Mouse (Mus musculus) limb, embryonic 14.5 days (tissue): Measurements from ENCODE around the gene Ccdc171. TPM values are rescaled to one million over a fixed set of nuclear protein-coding genes. Genes with fewer than 3 reads are reported as not detected.

Source experiments
- ATAC-seq: fragments of 200-750 bp; cut with Nextera tagmentation; 2 replicates; pipeline ENCODE4 v1.8.0; 2017; ENCODE audit warnings: low read depth, moderate number of reproducible peaks, moderate TSS enrichment; ENCODE audit not compliant: low FRiP score
- DNase-seq: peaks from one replicate; pipeline ENCODE4 v3.0.0-alpha.2; 2015; ENCODE audit warnings: low spot score
- H3K27ac ChIP-seq: fragments of 300-500 bp; sonication (generic); replicated peaks from 2 replicates; pipeline ENCODE4 v1.5.1; 2014; ENCODE audit warnings: low read depth, mild to moderate bottlenecking, low read length, moderate library complexity, mixed read lengths
- H3K27me3 ChIP-seq: fragments of 300-500 bp; sonication (generic); 2 replicates; pipeline ENCODE4 v1.6.1; 2014; ENCODE audit warnings: low read length, mixed read lengths; ENCODE audit not compliant: control insufficient read depth, insufficient read depth
- H3K36me3 ChIP-seq: fragments of 300-500 bp; sonication (generic); 2 replicates; pipeline ENCODE4 v1.6.1; 2014; ENCODE audit warnings: mild to moderate bottlenecking, low read length, moderate library complexity, mixed read lengths; ENCODE audit not compliant: control insufficient read depth, insufficient read depth
- H3K4me1 ChIP-seq: fragments of 300-500 bp; sonication (generic); 2 replicates; pipeline ENCODE4 v1.6.1; 2014; ENCODE audit warnings: antibody characterized with exemption, low read length, mixed read lengths; ENCODE audit not compliant: control insufficient read depth, insufficient read depth
- H3K4me2 ChIP-seq: fragments of 300-500 bp; sonication (generic); replicated peaks from 2 replicates; pipeline ENCODE4 v1.6.1; 2014; ENCODE audit warnings: low read depth, mild to moderate bottlenecking, low read length, moderate library complexity; ENCODE audit not compliant: severe bottlenecking
- H3K4me3 ChIP-seq: fragments of 300-500 bp; sonication (generic); replicated peaks from 2 replicates; pipeline ENCODE4 v1.5.1; 2014; ENCODE audit warnings: low read length
- H3K9ac ChIP-seq: fragments of 300-500 bp; sonication (generic); 2 replicates; pipeline ENCODE4 v1.6.1; 2014; ENCODE audit warnings: mild to moderate bottlenecking, low read depth, low read length, moderate library complexity; ENCODE audit not compliant: severe bottlenecking
- H3K9me3 ChIP-seq: fragments of 300-500 bp; sonication (generic); 2 replicates; pipeline ENCODE4 v1.6.1; 2016; ENCODE audit warnings: low read length; ENCODE audit not compliant: control insufficient read depth
- POLR2A ChIP-seq: fragments of 200-500 bp; IDR thresholded peaks from 2 replicates; pipeline ENCODE4 v1.8.0; 2012; ENCODE audit warnings: inconsistent platforms, mild to moderate bottlenecking, moderate library complexity, borderline replicate concordance; ENCODE audit not compliant: insufficient read depth, insufficient read length; ENCODE audit errors: extremely low read depth
- WGBS: fragments of 180-500 bp; shearing (Covaris S2); extraction: QIAGEN DNeasy Blood & Tissue Kit; methylation state at CpG from one replicate; pipeline ENCODE4 v1.1.7; 2014; 5-methylcytosine and 5-hydroxymethylcytosine counted together
- polyA plus RNA-seq, 2 experiments: library from polyadenylated mRNA; depleted of rRNA in 1 of 2; stranded (reverse) in 1 of 2; unstranded in 1 of 2; fragments of >200 nt; fragmentation: Nextera tagmentation in 1 of 2; extraction: Ambion mirVana in 1 of 2; gene quantifications; 2 replicates each; pipeline versions ENCODE4 v1.2.1 to v1.2.3; 2012 to 2014

Ccdc171 gene
- polyA plus RNA-seq, 2 experiments, result 4.1 to 5.0 TPM

- peaks cover 4% of the 10 kb centered on the region; the same call in 1 of the 2 replicates for H3K4me1 ChIP-seq
- H3K36me3 ChIP-seq, result no peaks in the 10 kb centered on the region
- H3K4me2 ChIP-seq, result peak overlapping the region; percentile 20; the same call in 1 of the 2 replicates
- ATAC-seq (no peak), DNase-seq (no peak)
- no peak for TF ChIP-seq POLR2A
- H3K27ac ChIP-seq, result no peak overlapping the region
- no peak overlapping the region for H3K4me3 ChIP-seq
- no peak overlapping the region for H3K9ac ChIP-seq
- WGBS, result 26% methylated on average over 12 of the region's 12 CpGs
- no peaks in the 10 kb centered on the region for H3K9me3 ChIP-seq
- H3K27me3 ChIP-seq, result no peaks in the 10 kb centered on the region
Observed at GRCm38 (mm10) chr4:83742806-83743460, 217.6 kb downstream of the Ccdc171 start.

- DNase-seq (no peak), ATAC-seq (no peak)
- Histone ChIP-seq H3K4me2 (no peak overlapping the region), H3K4me1 (no peaks in the 10 kb centered on the region), H3K27me3 (no peaks in the 10 kb centered on the region), H3K9ac (no peak overlapping the region), H3K4me3 (no peak overlapping the region), H3K27ac (no peak overlapping the region), H3K36me3 (no peaks in the 10 kb centered on the region), H3K9me3 (no peaks in the 10 kb centered on the region)
- TF ChIP-seq POLR2A, result no peak
- 92% methylated on average over 6 of the region's 6 CpGs for WGBS
Observed at GRCm38 (mm10) chr4:83775136-83775535, 249.8 kb downstream of the Ccdc171 start.

- WGBS, result 97% methylated on average over 4 of the region's 4 CpGs
- no peak for TF ChIP-seq POLR2A
Observed at GRCm38 (mm10) chr4:83780044-83780443, 254.7 kb downstream of the Ccdc171 start.

GRCm38 (mm10) chr4:83785115-83785514 is 259.8 kb downstream of the Ccdc171 start:
- H3K4me3 ChIP-seq, result no peak overlapping the region
- ATAC-seq (no peak), DNase-seq (no peak)
- H3K27ac ChIP-seq, result no peak overlapping the region
- no peaks in the 10 kb centered on the region for H3K36me3 ChIP-seq
- no peaks in the 10 kb centered on the region for H3K9me3 ChIP-seq
- no peak for TF ChIP-seq POLR2A
- 89% methylated on average over 2 of the region's 2 CpGs for WGBS
- H3K9ac ChIP-seq, result no peak overlapping the region
- H3K27me3 ChIP-seq, result no peaks in the 10 kb centered on the region
- H3K4me2 ChIP-seq, result no peak overlapping the region
- H3K4me1 ChIP-seq, result no peaks in the 10 kb centered on the region

More at GRCm38 (mm10) chr4:83780044-83780443, 254.7 kb downstream of the Ccdc171 start:
- DNase-seq, result no peak
- H3K4me2 ChIP-seq, result no peak overlapping the region
- no peak for ATAC-seq
- H3K9ac ChIP-seq, result no peak overlapping the region
- H3K4me3 ChIP-seq, result no peak overlapping the region
- H3K4me1 ChIP-seq, result no peaks in the 10 kb centered on the region
- H3K9me3 ChIP-seq, result no peaks in the 10 kb centered on the region
- H3K27ac ChIP-seq, result no peak overlapping the region
- no peaks in the 10 kb centered on the region for H3K27me3 ChIP-seq
- H3K36me3 ChIP-seq, result no peaks in the 10 kb centered on the region

GRCm38 (mm10) chr4:83791811-83792210 is 266.5 kb downstream of the Ccdc171 start:
- DNase-seq, result no peak
- no peaks in the 10 kb centered on the region for H3K36me3 ChIP-seq
- TF ChIP-seq POLR2A, result no peak
- 11% methylated on average over 13 of the region's 13 CpGs for WGBS
- no peak for ATAC-seq
- H3K9ac ChIP-seq, result no peak overlapping the region
- no peak overlapping the region for H3K4me3 ChIP-seq
- H3K27ac ChIP-seq, result no peak overlapping the region
- H3K27me3 ChIP-seq, result no peaks in the 10 kb centered on the region
- no peak overlapping the region for H3K4me2 ChIP-seq
- peaks cover 11% of the 10 kb centered on the region for H3K4me1 ChIP-seq
- H3K9me3 ChIP-seq, result no peaks in the 10 kb centered on the region
